14 mouse cellular contexts compared by ENCODE assay signal in the genomic region with DNA sequence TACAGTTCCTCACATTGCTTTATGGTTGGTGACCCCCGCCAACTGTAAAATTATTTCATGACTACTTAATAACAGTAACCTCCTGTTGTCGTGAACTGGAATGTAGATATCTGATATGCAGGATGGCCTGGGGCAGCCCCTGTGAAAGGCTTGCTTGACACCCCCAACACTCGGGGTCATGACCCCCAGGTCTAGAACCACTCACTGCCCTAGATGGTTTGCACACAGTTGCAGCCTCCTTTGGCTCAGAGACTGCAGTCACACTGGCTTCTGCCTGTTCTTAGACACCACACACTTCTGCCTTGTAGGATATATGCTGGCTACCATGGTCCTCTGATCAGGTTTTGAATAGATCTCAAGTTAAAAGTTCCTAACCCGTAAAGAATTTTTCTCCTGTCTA. TPM values are rescaled to one million over a fixed set of nuclear protein-coding genes. Genes with fewer than 3 reads are reported as not detected.
"Had no signal": no experiment of that assay in that cellular context is flagged by ENCODE, and none has a peak within 500 bp of the region (broad histone marks: within the 10 kb centered on the region; RNA-seq: fewer than 3 reads in every experiment).

No protein-coding gene starts in this region.

- DNase-seq: gastrocnemius, adult 2 months; gastrocnemius, postnatal 10 days; gastrocnemius, postnatal 25 days; heart, adult 2 months; heart, postnatal 4 days; kidney, adult 18-20 months; kidney, adult 8-10 months; kidney, postnatal 10 days; kidney, postnatal 25 days; kidney, postnatal 4 days; layer of hippocampus, postnatal 36 days; left cerebral cortex, postnatal 4 days had no signal

RNA-seq across cellular contexts. Expression of gene Shcbp1l, which starts 50.8 kb away (rescaled TPM):
- total RNA-seq: gastrocnemius, adult 2 months; gastrocnemius, postnatal 10 days; gastrocnemius, postnatal 25 days; heart, adult 2 months; heart, postnatal 25 days; heart, postnatal 4 days; liver, adult 2 months had no signal
